Mouse (Mus musculus) E14TG2a.4 (cell line): ENCODE results near the gene Ubqln1.

Experiments used
- H3K27me3 ChIP-seq: 2 replicates; pipeline ENCODE4 v1.6.1; 2014; ENCODE audit warnings: low read length, control low read depth; ENCODE audit not compliant: insufficient read depth
- H3K36me3 ChIP-seq: 2 replicates; pipeline ENCODE4 v1.6.1; 2014; ENCODE audit warnings: low read length, control low read depth; ENCODE audit not compliant: insufficient read depth
- H3K4me1 ChIP-seq: replicated peaks from 2 replicates; pipeline ENCODE4 v1.6.1; 2014; ENCODE audit warnings: low read depth, low read length, control low read depth
- H3K4me3 ChIP-seq: replicated peaks from 2 replicates; pipeline ENCODE4 v1.5.1; 2014; ENCODE audit warnings: mild to moderate bottlenecking, low read length
- H3K9me3 ChIP-seq: 2 replicates; pipeline ENCODE4 v1.6.1; 2014; ENCODE audit warnings: low read length, control low read depth
- CTCF ChIP-seq: conservative IDR thresholded peaks from 2 replicates; pipeline ENCODE4 v1.5.1; 2014; ENCODE audit warnings: low read length
- NANOG ChIP-seq: IDR thresholded peaks from 2 replicates; pipeline ENCODE4 v1.6.1; 2014; ENCODE audit warnings: borderline replicate concordance, low read length, mixed read lengths
- POU5F1 ChIP-seq: IDR thresholded peaks from 2 replicates; pipeline ENCODE4 v1.6.1; 2014; ENCODE audit warnings: low read length, borderline replicate concordance

The Ubqln1 gene

DNA sequence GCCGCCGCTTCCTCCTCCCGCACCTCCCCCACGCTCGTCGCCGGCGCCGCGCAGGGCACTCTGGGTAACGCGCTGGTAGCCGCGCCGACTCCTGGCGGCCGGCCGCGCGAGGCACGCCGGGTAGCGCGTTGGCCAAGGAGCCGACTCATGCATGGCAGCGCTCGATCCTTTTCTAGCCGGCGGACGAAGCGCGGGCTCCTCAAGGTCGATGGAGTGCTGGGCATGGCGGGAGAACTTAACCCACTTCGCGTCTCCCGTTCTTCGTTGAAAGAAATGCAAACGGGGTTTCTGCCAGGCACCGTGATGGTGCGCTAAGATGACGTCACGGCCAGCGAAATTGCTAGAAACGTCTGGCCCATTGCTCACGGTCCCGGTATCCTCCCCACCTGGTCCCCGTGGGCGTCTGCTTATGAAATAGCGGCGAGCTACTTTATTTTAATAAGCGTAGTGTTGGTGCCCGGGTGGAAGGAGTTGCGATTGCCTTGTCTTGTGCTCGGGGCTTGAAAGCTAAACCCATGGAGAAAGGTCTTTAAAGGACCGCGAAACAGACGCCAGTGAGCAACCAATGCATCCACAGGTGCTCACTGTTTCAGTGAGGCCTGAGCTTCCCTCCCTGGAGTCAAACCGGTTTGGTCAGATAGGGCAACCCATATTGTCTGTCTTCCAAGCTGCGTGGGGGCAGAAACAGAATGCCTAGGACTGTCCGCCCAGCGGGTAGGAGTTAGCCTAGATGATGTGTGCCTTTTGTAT lies at the start of gene Ubqln1:
Gene Ubqln1 (minus strand): TSS at position 62 of the 750 bp plus-strand sequence.
- TF ChIP-seq CTCF (no peak), POU5F1 (no peak), NANOG (no peak)

DNA sequence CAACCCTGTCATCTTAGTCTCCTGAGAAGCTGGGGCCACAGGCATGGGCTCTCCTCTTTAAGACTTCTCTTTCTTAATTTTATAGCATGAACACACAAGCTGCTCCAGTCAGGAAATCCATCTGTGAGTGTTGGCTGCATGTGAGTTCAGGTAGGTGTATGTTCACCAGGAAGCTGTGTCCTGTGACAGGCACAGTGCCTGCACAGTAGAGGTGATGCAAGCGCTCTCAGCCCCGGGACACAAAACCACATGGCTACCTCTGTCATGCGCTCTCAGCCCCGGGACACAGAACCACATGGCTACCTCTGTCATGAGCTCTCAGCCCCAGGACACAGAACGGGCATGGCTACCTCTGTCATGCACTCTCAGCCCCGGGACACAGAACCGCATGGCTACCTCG lies 48.1 kb upstream of the Ubqln1 start:
- Histone ChIP-seq H3K27me3 (no peaks in the 10 kb centered on the region), H3K4me1 (peaks cover 23% of the 10 kb centered on the region), H3K36me3 (peaks cover 5% of the 10 kb centered on the region; the same call in 1 of the 2 replicates), H3K9me3 (no peaks in the 10 kb centered on the region), H3K4me3 (no peak overlapping the region)
- TF ChIP-seq CTCF (no peak), POU5F1 (no peak), NANOG (no peak)

More for the DNA sequence above, at the start of gene Ubqln1:
- peak within 1 kb of the TSS; percentile 91 for H3K4me3 ChIP-seq
- H3K36me3 ChIP-seq: peaks cover 20% of the 10 kb centered on the region; the same call in 1 of the 2 replicates
- H3K27me3 ChIP-seq: peaks cover 8% of the 10 kb centered on the region; the same call in 1 of the 2 replicates
- H3K4me1 ChIP-seq: peaks cover 46% of the 10 kb centered on the region
- no peaks in the 10 kb centered on the region for H3K9me3 ChIP-seq

DNA sequence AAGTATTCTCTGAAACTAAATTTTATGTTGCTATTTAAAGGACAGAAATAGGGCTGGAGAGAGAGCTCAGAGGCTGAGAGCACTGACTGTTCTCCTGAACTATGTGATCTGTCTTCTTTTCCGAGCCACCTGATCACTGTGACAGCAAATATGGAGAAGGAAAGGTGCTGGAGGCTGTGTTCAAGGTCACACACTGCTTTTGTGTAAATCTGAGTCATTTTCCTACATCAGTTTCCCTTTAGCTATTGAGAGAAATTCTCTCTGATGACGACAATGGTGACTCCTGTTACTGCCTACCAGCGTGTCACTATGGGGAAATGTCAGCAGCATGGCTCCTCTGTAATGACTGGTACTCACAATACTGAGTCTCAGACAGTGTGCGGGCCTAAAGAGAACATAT lies 46.2 kb upstream of the Ubqln1 start:
- Histone ChIP-seq H3K27me3 (no peaks in the 10 kb centered on the region), H3K4me1 (peaks cover 21% of the 10 kb centered on the region), H3K36me3 (peaks cover 5% of the 10 kb centered on the region; the same call in 1 of the 2 replicates), H3K9me3 (no peaks in the 10 kb centered on the region), H3K4me3 (no peak overlapping the region)
- TF ChIP-seq POU5F1 (no peak), CTCF (no peak), NANOG (no peak)

DNA sequence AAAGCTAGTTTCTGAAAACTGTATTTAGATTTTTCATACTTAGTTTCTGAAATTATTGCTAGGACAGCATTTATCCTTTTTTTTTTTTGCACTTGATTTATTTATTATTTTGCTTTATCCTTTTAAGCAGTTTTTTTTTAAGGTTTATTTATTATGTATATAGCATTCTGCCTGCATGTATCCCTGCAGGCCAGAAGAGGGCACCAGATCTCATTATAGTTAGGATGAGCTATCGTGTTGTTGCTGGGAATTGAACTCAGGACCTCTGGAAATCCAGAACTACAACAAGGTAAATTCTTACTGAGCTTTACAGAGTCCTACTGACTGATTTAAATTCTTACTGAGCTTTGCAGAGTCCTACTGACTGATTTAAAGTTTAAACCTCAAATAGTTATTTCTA lies 37.8 kb upstream of the Ubqln1 start:
- no peaks in the 10 kb centered on the region for H3K27me3 ChIP-seq
- H3K4me1 ChIP-seq: no peaks in the 10 kb centered on the region
- TF ChIP-seq CTCF (peak; percentile 50), NANOG (no peak), POU5F1 (no peak)
- no peaks in the 10 kb centered on the region for H3K9me3 ChIP-seq
- H3K36me3 ChIP-seq: no peaks in the 10 kb centered on the region
- H3K4me3 ChIP-seq: no peak overlapping the region

DNA sequence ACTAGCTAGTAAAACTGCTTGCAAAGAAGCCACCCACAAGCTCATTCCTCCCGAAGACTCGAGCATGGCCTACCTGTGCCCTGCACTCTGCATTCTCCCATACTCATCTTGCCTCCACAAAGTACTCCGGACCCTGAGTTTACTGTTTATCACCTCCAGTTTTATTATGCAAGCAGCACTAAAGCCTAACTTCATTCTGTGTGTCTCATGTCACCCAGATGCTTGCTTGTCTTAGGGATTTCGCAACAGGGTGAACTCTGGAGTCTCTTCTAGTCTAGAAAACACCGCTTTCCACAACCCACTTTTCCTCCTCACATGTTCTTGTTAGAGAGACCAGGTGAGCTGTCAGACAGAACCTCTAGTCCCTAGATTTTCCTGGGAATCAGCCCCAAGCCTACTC lies 33.5 kb upstream of the Ubqln1 start:
- no peaks in the 10 kb centered on the region for H3K27me3 ChIP-seq
- no peaks in the 10 kb centered on the region for H3K36me3 ChIP-seq
- H3K4me3 ChIP-seq: no peak overlapping the region
- no peaks in the 10 kb centered on the region for H3K4me1 ChIP-seq
- no peak for TF ChIP-seq NANOG
- no peak for TF ChIP-seq POU5F1
- no peak for TF ChIP-seq CTCF
- no peaks in the 10 kb centered on the region for H3K9me3 ChIP-seq

DNA sequence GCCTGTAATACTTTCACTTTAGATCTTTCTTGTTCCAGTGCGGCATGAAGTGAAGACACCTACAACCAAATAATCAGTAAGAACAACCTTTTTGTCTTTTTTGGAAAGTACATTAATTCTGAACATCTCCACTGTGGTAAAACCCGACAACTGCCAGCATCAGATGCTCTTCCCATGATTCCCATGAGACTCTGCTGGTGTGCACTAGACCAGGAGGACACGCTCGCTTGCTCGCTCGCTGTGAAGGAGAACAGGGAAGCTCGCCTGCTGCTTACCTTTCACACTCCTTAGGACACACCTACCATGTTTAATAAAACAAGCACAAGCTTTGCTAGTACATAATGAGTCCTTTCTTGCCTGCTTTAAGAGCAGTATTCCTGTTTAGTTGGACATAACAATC lies 21.1 kb upstream of the Ubqln1 start:
- Histone ChIP-seq H3K4me1 (0 out of 2 replicates have a peak, but pooled peaks cover 4% of the 10 kb centered on the region), H3K36me3 (no peaks in the 10 kb centered on the region), H3K4me3 (no peak overlapping the region), H3K27me3 (no peaks in the 10 kb centered on the region), H3K9me3 (no peaks in the 10 kb centered on the region)
- TF ChIP-seq CTCF: no peak

DNA sequence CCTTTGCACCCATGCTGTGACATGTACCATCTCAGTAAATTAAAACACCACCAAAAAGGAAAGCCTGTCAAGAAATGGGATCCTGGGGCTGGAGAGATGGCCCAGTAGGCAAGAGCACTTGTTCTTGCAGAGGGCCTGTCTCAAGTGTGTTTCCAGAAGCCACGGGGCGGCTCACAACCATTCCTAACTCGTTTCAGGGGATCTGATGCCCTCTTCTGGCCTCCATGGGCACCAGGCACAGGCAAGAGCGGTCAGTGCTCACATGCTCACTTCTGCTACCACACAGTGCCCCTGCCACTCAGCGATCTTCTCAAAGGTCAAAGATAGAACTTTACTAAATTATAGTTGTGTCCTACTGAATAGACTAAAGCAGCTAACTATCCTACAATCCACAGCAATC lies 17.2 kb upstream of the Ubqln1 start:
- Histone ChIP-seq H3K4me3 (no peak overlapping the region), H3K9me3 (no peaks in the 10 kb centered on the region), H3K36me3 (no peaks in the 10 kb centered on the region), H3K4me1 (peaks cover 14% of the 10 kb centered on the region), H3K27me3 (no peaks in the 10 kb centered on the region)
- no peak for TF ChIP-seq CTCF
- TF ChIP-seq POU5F1: no peak
- TF ChIP-seq NANOG: no peak

DNA sequence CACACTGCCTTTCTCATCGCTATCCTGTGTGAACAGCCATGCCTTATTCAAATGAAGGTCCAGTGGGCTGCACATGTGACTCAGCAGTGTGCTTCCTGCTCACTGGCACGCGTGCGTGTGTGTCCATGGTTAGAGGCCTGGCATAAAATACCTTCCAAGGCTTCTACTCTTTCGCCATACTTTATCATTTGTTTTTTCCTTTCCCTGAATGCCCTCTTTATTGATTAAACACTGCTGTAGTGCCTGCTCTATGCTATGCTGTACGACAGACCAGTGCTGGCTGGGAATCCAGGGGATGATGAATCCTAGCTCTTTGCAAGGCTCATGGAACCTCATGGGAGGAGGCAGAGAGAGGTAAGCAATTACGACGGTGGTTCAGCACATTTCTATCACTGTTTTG lies 16.6 kb upstream of the Ubqln1 start:
- TF ChIP-seq CTCF: no peak
- TF ChIP-seq NANOG: no peak
- TF ChIP-seq POU5F1: no peak
- Histone ChIP-seq H3K4me1 (peaks cover 14% of the 10 kb centered on the region), H3K36me3 (no peaks in the 10 kb centered on the region), H3K9me3 (peaks cover 2% of the 10 kb centered on the region; the same call in 1 of the 2 replicates), H3K4me3 (no peak overlapping the region), H3K27me3 (no peaks in the 10 kb centered on the region)

DNA sequence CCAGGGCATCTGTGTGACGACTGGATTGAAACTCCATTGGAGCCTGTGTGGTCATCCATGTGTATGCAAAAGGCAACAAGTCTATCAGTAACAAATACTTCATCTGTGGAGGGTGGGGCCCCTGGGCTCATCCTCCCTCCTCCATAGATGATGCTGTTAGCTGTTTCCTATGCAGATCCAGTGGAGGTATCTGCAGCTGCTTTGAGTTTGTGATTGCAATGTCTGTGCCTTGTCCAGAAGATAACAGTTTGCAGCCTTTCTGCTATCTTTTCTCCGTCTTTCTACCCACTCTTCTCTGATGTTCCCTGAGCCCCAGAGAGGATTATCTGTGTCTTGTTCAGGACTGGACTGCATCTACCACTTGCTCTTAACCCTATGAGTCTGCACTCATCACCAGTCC lies 13.2 kb upstream of the Ubqln1 start:
- Histone ChIP-seq H3K4me1 (peaks cover 19% of the 10 kb centered on the region), H3K36me3 (no peaks in the 10 kb centered on the region), H3K27me3 (no peaks in the 10 kb centered on the region), H3K9me3 (peaks cover 4% of the 10 kb centered on the region; the same call in 1 of the 2 replicates), H3K4me3 (no peak overlapping the region)
- TF ChIP-seq NANOG (no peak), POU5F1 (no peak), CTCF (no peak)
